ENCODE assay signal across 10 mouse cellular contexts in the genomic region with DNA sequence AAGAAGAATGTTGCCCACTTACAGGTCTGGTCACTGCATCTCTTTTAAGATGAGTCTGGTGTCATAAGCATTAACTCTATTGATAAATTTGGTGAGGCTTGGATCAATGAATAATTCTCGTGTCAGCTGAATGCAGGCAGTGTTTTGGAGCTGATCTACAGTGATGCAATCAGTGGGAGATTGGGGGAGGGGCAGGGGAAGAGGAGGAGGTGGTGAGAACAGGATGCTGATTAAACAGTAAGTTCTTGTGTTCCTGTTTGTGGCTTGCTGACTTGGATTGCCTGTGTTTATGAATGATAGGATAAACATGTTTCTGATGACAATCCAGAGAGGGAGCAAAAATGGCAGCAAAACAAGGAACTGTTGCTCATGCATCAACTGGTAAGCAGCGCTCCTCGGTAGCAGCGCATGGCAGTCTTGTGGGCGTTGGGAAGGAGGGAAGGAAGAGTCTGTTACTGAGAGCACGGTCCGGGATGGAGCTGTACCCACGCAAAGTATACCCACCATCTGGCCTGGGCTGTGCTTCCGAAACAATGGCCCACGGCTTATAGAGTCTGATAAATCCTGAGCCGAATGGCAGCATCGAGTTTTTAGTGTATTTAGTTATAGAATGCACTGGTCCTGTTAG.
DNase-seq lines count a peak whose midpoint lies in the region; ATAC-seq lines count a peak whose summit lies in the region.
"Had no signal": no experiment of that assay in that cellular context is flagged by ENCODE, and none has a peak within 500 bp of the region (broad histone marks: within the 10 kb centered on the region; RNA-seq: fewer than 3 reads in every experiment).

No protein-coding gene starts in this region.

- no peaks in the 10 kb centered on the region for H3K27me3 ChIP-seq in hindbrain, embryonic 13.5 days
- H3K27me3 ChIP-seq: heart, embryonic 15.5 days; limb, embryonic 12.5 days had no signal

- H3K4me3 ChIP-seq in hindbrain, embryonic 13.5 days, result no peak overlapping the region
- H3K4me3 ChIP-seq: heart, embryonic 15.5 days; limb, embryonic 12.5 days had no signal

- H3K36me3 ChIP-seq in hindbrain, embryonic 13.5 days, result no peaks in the 10 kb centered on the region
- H3K36me3 ChIP-seq: heart, embryonic 15.5 days; limb, embryonic 12.5 days had no signal

- H3K27ac ChIP-seq in hindbrain, embryonic 13.5 days, result no peak overlapping the region
- H3K27ac ChIP-seq: heart, embryonic 15.5 days; limb, embryonic 12.5 days had no signal

- 86% methylated on average over 12 of the region's 12 CpGs for WGBS in hindbrain, embryonic 13.5 days

- no peak for ATAC-seq in hindbrain, embryonic 13.5 days (ENCODE audit: low FRiP score)

- H3K9ac ChIP-seq in hindbrain, embryonic 13.5 days, result no peak overlapping the region
- H3K9ac ChIP-seq: heart, embryonic 15.5 days; limb, embryonic 12.5 days had no signal

- peak; percentile 54 to 63 for DNase-seq in kidney, postnatal 36 days
- no peak for DNase-seq in kidney, postnatal 10 days
- DNase-seq in c-Kit-positive CD71-negative TER-119-negative erythroid progenitor cells, embryonic 14.5 days (ENCODE audit: low read depth), result peak; percentile 8
- DNase-seq in layer of hippocampus, postnatal 25 days (ENCODE audit: extremely low spot score in 1 of 2, low spot score in 1 of 2), result peak; percentile 36 to 51
- peak; percentile 26 for DNase-seq in naive thymus-derived CD4-positive, alpha-beta T cell, adult 2 months (ENCODE audit: low read depth)
- DNase-seq in ovary, postnatal 10 days (ENCODE audit: low spot score), result no peak
- no peak for DNase-seq in cerebellum, postnatal 25 days

- peaks cover 11% of the 10 kb centered on the region for H3K4me1 ChIP-seq in hindbrain, embryonic 13.5 days (replicated peaks)

- H3K4me2 ChIP-seq in hindbrain, embryonic 13.5 days, result no peak overlapping the region
- H3K4me2 ChIP-seq: heart, embryonic 15.5 days; limb, embryonic 12.5 days had no signal

- no peaks in the 10 kb centered on the region for H3K9me3 ChIP-seq in hindbrain, embryonic 13.5 days
- H3K9me3 ChIP-seq: heart, embryonic 15.5 days; limb, embryonic 12.5 days had no signal

Comparison
In these comparisons a context has a peak if more than half of its experiments do, and no peak if none do; other contexts are left out.
1. DNase-seq: peak in kidney, postnatal 36 days (2 of 2), c-Kit-positive CD71-negative TER-119-negative erythroid progenitor cells, embryonic 14.5 days (single experiment), layer of hippocampus, postnatal 25 days (2 of 2) and naive thymus-derived CD4-positive, alpha-beta T cell, adult 2 months (single experiment); none in kidney, postnatal 10 days (single experiment), ovary, postnatal 10 days (single experiment) and cerebellum, postnatal 25 days (0 of 2).